Mouse (Mus musculus): ENCODE results near the gene Bcat2. TPM values are rescaled to one million over a fixed set of nuclear protein-coding genes. Genes with fewer than 3 reads are reported as not detected.

The Bcat2 gene
- polyA plus RNA-seq (2015; fragmentation: Illumina TruSeq; extraction: RNeasy Lipid Tissue Mini Kit (QIAGEN cat#74804); ENCODE audit: low read depth, low replicate concordance), result 17.1 TPM

DNA sequence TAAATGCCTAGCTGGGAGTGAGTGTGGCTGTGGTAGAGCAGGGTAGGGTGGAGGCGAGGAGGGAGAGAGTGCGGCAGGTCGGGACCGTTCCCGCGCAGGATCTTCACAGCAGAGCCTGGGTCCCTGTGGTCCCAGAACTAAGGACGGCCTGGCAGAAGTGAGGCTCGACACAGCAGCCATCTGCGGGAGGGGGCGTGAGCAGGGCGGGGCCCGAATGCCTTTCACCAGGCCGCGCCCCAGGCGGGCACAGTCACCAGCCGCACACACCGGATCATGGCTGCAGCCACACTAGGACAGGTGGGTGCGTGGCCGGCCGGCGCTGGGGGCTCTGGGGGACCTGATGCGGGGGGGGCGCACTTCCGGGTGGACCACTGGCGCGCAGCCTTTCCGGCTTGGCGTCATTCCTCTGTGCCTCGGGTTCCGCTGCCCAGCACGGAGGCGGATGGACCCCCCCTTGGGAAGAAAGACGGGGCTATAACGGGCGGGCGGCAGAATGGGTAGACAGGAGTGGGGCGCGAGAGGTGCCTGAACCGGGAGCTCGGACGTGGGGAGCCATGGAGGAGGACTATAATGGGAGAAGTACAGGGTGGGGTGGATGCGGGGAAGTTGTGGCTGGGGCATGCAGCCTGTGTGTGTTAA lies at the start of gene Bcat2:
Gene Bcat2 (plus strand): TSS at position 51 of the 639 bp plus-strand sequence.

DNA sequence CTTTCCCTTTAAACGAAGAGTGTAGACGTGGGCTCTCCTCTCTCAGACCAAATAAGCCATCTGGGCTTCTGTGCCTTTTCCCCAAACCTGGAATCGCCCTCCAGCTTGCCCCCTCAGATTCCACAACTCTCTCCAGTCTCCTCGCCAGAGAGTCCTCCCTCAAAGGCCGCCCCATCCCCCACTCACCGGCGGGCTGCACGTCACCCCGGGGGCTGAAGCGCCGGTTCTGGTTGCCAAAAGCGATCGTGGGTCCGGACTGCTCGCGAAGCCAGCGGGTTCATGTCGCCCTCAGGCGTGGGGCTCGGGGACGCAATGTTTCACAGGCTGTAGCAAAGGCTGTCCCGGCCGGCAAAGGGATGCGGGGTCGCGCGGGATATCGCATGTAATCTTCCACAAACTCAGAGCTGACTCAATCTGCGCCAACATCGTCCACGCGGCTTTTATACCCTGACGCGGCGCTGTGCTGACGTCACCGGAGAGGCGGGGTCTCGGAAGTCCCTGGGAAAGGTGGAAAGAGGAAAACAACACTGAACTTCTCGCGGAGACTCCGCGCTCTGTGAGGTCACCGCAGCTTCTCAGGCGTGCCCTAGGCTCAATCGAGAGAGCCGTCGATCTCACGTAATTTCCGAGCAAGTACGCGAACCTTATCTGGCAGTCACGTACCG lies 44.0 kb upstream of the Bcat2 start, which contains the start of the genes Ppp1r15a and Plekha4:
Gene Ppp1r15a (minus strand): TSS at position 460 of the 665 bp plus-strand sequence.
Gene Plekha4 (plus strand): TSS at position 522 of the 665 bp plus-strand sequence.

DNA sequence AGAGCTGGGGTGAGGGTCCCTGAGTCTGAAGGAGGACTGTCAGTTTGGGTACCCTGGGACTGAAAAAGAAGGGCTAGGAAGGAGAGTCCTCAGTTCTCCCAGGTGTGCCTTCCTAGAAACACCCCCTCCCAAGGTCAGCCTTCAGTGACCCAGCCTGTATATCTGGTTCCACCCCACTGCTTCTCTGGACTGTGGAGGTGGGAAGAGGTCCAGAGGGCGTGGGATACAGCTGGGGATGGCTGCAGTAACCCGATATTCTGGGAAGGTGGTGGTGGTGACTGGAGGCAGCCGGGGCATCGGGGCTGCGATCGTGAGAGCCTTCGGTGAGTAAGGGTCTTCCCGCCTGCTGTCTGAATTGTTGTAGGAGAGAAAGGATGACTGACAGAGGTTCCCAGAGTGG lies 15.2 kb upstream of the Bcat2 start, which contains the start of gene Hsd17b14:
Gene Hsd17b14 (plus strand): TSS at position 150 of the 400 bp plus-strand sequence.

DNA sequence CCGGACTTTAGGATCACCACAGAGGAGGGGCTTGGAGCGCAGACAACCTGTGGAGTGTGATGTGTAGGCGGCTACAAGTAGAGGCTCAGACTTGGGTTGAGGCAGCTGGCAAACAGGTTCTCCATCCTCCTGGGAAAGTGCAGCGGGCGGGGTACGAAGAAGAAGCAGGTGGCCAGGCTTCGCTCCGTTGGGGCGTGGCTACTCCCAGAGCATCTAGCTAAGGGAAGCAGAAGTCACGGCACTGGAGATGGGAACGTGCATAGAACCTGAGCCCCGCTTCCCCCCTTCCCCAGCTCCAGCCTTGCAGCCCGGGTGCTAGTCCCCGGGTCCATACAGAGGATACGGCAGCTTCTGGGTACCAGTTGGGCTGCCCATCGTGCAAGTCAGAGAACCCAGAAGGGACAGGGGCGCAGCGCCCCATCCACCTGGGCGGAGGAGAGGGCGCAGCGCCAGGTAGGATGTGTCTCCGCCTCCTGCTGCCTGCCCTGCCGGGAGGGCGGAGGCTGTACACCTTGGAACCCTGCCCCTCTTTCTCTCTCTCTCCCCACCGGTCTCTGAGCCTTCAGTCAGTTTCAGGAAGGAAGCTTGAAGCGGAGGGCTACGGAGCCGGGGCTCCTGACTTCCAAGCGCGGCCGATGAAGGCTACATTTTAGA lies 47.2 kb downstream of the Bcat2 start, which contains the start of gene Fut1:
Gene Fut1 (plus strand): TSS at position 248 of the 654 bp plus-strand sequence.

DNA sequence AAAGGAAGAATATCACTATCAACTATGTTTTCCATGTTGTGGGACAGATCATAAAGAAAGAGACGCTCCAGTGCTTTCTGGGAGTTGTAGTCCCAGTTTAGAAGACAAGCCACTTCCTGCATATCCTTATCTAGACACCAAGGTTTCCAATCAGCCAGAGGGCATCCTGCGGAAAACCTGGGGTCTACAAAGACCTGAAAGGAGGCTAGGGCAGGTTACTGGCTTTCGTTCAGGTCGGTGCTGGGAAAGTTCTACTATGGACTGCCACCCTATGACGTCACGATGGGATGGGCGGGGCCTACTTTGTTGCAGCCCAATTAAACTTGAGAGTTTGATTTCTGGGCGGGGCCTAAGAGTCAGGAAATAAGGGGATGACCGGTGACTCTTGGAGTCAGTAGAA lies 51.5 kb downstream of the Bcat2 start, which contains the start of gene Izumo1:
Gene Izumo1 (plus strand): TSS at position 369 of the 400 bp plus-strand sequence.

DNA sequence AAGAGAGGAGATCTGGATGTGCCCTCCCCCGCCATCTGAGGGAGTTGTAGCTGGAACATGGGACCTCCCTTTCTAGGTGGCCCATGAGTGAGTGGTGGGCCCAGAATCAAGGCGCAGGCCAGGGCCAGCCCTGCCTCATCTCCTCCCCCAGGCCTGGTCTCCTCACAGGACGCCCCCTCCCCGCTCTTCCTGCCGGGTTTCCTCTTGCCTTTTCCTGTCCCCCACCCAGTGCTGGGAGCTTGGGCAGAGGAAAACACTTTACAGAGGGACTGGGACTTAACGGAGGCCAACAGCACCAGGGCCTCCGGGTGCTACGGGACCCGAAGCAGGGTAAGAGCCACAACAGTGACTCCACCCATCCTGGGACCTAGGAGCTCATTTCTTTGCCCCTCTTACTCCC lies 57.3 kb downstream of the Bcat2 start, which contains the start of gene Rasip1:
Gene Rasip1 (plus strand): TSS at position 228 of the 400 bp plus-strand sequence.

Other genes with a start within 250 kb of the Bcat2 start
- gene Trpm4, start 236.4 kb upstream of the Bcat2 start, polyA plus RNA-seq (2015; fragmentation: Illumina TruSeq; extraction: RNeasy Lipid Tissue Mini Kit (QIAGEN cat#74804); ENCODE audit: low read depth, low replicate concordance), result 19.6 TPM
- gene Hrc, start 234.9 kb upstream of the Bcat2 start, polyA plus RNA-seq (2015; fragmentation: Illumina TruSeq; extraction: RNeasy Lipid Tissue Mini Kit (QIAGEN cat#74804); ENCODE audit: low read depth, low replicate concordance), result 0.54 TPM
- gene Ppfia3, start 203.1 kb upstream of the Bcat2 start, polyA plus RNA-seq (2015; fragmentation: Illumina TruSeq; extraction: RNeasy Lipid Tissue Mini Kit (QIAGEN cat#74804); ENCODE audit: low read depth, low replicate concordance), result 84.5 TPM
- gene Lin7b, start 199.6 kb upstream of the Bcat2 start, polyA plus RNA-seq (2015; fragmentation: Illumina TruSeq; extraction: RNeasy Lipid Tissue Mini Kit (QIAGEN cat#74804); ENCODE audit: low read depth, low replicate concordance), result 167 TPM
- 309 TPM for gene Snrnp70, start 174.4 kb upstream of the Bcat2 start, polyA plus RNA-seq (2015; fragmentation: Illumina TruSeq; extraction: RNeasy Lipid Tissue Mini Kit (QIAGEN cat#74804); ENCODE audit: low read depth, low replicate concordance)
- not detected for gene Kcna7, start 164.5 kb upstream of the Bcat2 start, polyA plus RNA-seq (2015; fragmentation: Illumina TruSeq; extraction: RNeasy Lipid Tissue Mini Kit (QIAGEN cat#74804); ENCODE audit: low read depth, low replicate concordance)
- not detected for gene Ntf5, start 156.5 kb upstream of the Bcat2 start, polyA plus RNA-seq (2015; fragmentation: Illumina TruSeq; extraction: RNeasy Lipid Tissue Mini Kit (QIAGEN cat#74804); ENCODE audit: low read depth, low replicate concordance)
- gene Lhb, start 149.3 kb upstream of the Bcat2 start, polyA plus RNA-seq (2015; fragmentation: Illumina TruSeq; extraction: RNeasy Lipid Tissue Mini Kit (QIAGEN cat#74804); ENCODE audit: low read depth, low replicate concordance), result not detected
- 14.8 TPM for gene Gys1, start 135.3 kb upstream of the Bcat2 start, polyA plus RNA-seq (2015; fragmentation: Illumina TruSeq; extraction: RNeasy Lipid Tissue Mini Kit (QIAGEN cat#74804); ENCODE audit: low read depth, low replicate concordance)
- 40.3 TPM for gene Ruvbl2, start 132.1 kb upstream of the Bcat2 start, polyA plus RNA-seq (2015; fragmentation: Illumina TruSeq; extraction: RNeasy Lipid Tissue Mini Kit (QIAGEN cat#74804); ENCODE audit: low read depth, low replicate concordance)
- gene Ftl1, start 110.3 kb upstream of the Bcat2 start, polyA plus RNA-seq (2015; fragmentation: Illumina TruSeq; extraction: RNeasy Lipid Tissue Mini Kit (QIAGEN cat#74804); ENCODE audit: low read depth, low replicate concordance), result 586 TPM
- 77.2 TPM for gene Bax, start 103.3 kb upstream of the Bcat2 start, polyA plus RNA-seq (2015; fragmentation: Illumina TruSeq; extraction: RNeasy Lipid Tissue Mini Kit (QIAGEN cat#74804); ENCODE audit: low read depth, low replicate concordance)
- 0.27 TPM for gene Tulp2, start 88.3 kb upstream of the Bcat2 start, polyA plus RNA-seq (2015; fragmentation: Illumina TruSeq; extraction: RNeasy Lipid Tissue Mini Kit (QIAGEN cat#74804); ENCODE audit: low read depth, low replicate concordance)
- gene Gm45808, start 83.3 kb upstream of the Bcat2 start, polyA plus RNA-seq (2015; fragmentation: Illumina TruSeq; extraction: RNeasy Lipid Tissue Mini Kit (QIAGEN cat#74804); ENCODE audit: low read depth, low replicate concordance), result not detected
- 6.1 TPM for gene Dhdh, start 81.3 kb upstream of the Bcat2 start, polyA plus RNA-seq (2015; fragmentation: Illumina TruSeq; extraction: RNeasy Lipid Tissue Mini Kit (QIAGEN cat#74804); ENCODE audit: low read depth, low replicate concordance)
- 90.0 TPM for gene Nucb1, start 59.7 kb upstream of the Bcat2 start, polyA plus RNA-seq (2015; fragmentation: Illumina TruSeq; extraction: RNeasy Lipid Tissue Mini Kit (QIAGEN cat#74804); ENCODE audit: low read depth, low replicate concordance)
- 17.3 TPM for gene Ppp1r15a, start 43.9 kb upstream of the Bcat2 start, polyA plus RNA-seq (2015; fragmentation: Illumina TruSeq; extraction: RNeasy Lipid Tissue Mini Kit (QIAGEN cat#74804); ENCODE audit: low read depth, low replicate concordance)
- gene Plekha4, start 43.8 kb upstream of the Bcat2 start, polyA plus RNA-seq (2015; fragmentation: Illumina TruSeq; extraction: RNeasy Lipid Tissue Mini Kit (QIAGEN cat#74804); ENCODE audit: low read depth, low replicate concordance), result 2.7 TPM
- gene Hsd17b14, start 15.3 kb upstream of the Bcat2 start, polyA plus RNA-seq (2015; fragmentation: Illumina TruSeq; extraction: RNeasy Lipid Tissue Mini Kit (QIAGEN cat#74804); ENCODE audit: low read depth, low replicate concordance), result not detected
- not detected for gene Fgf21, start 45.3 kb downstream of the Bcat2 start, polyA plus RNA-seq (2015; fragmentation: Illumina TruSeq; extraction: RNeasy Lipid Tissue Mini Kit (QIAGEN cat#74804); ENCODE audit: low read depth, low replicate concordance)
- gene Fut1, start 47.1 kb downstream of the Bcat2 start, polyA plus RNA-seq (2015; fragmentation: Illumina TruSeq; extraction: RNeasy Lipid Tissue Mini Kit (QIAGEN cat#74804); ENCODE audit: low read depth, low replicate concordance), result not detected
- not detected for gene Izumo1, start 51.7 kb downstream of the Bcat2 start, polyA plus RNA-seq (2015; fragmentation: Illumina TruSeq; extraction: RNeasy Lipid Tissue Mini Kit (QIAGEN cat#74804); ENCODE audit: low read depth, low replicate concordance)
- 4.0 TPM for gene Rasip1, start 57.3 kb downstream of the Bcat2 start, polyA plus RNA-seq (2015; fragmentation: Illumina TruSeq; extraction: RNeasy Lipid Tissue Mini Kit (QIAGEN cat#74804); ENCODE audit: low read depth, low replicate concordance)
- gene Mamstr, start 69.8 kb downstream of the Bcat2 start, polyA plus RNA-seq (2015; fragmentation: Illumina TruSeq; extraction: RNeasy Lipid Tissue Mini Kit (QIAGEN cat#74804); ENCODE audit: low read depth, low replicate concordance), result 4.0 TPM
- 0.31 TPM for gene Fut2, start 96.2 kb downstream of the Bcat2 start, polyA plus RNA-seq (2015; fragmentation: Illumina TruSeq; extraction: RNeasy Lipid Tissue Mini Kit (QIAGEN cat#74804); ENCODE audit: low read depth, low replicate concordance)
- gene Ntn5, start 113.9 kb downstream of the Bcat2 start, polyA plus RNA-seq (2015; fragmentation: Illumina TruSeq; extraction: RNeasy Lipid Tissue Mini Kit (QIAGEN cat#74804); ENCODE audit: low read depth, low replicate concordance), result 5.4 TPM
- 1.1 TPM for gene Sec1, start 124.2 kb downstream of the Bcat2 start, polyA plus RNA-seq (2015; fragmentation: Illumina TruSeq; extraction: RNeasy Lipid Tissue Mini Kit (QIAGEN cat#74804); ENCODE audit: low read depth, low replicate concordance)
- 234 TPM for gene Car11, start 129.7 kb downstream of the Bcat2 start, polyA plus RNA-seq (2015; fragmentation: Illumina TruSeq; extraction: RNeasy Lipid Tissue Mini Kit (QIAGEN cat#74804); ENCODE audit: low read depth, low replicate concordance)
- gene Dbp, start 134.9 kb downstream of the Bcat2 start, polyA plus RNA-seq (2015; fragmentation: Illumina TruSeq; extraction: RNeasy Lipid Tissue Mini Kit (QIAGEN cat#74804); ENCODE audit: low read depth, low replicate concordance), result 80.7 TPM
- gene Rpl18, start 145.3 kb downstream of the Bcat2 start, polyA plus RNA-seq (2015; fragmentation: Illumina TruSeq; extraction: RNeasy Lipid Tissue Mini Kit (QIAGEN cat#74804); ENCODE audit: low read depth, low replicate concordance), result 458 TPM
- 18.2 TPM for gene Sphk2, start 147.8 kb downstream of the Bcat2 start, polyA plus RNA-seq (2015; fragmentation: Illumina TruSeq; extraction: RNeasy Lipid Tissue Mini Kit (QIAGEN cat#74804); ENCODE audit: low read depth, low replicate concordance)
- gene Fam83e, start 151.1 kb downstream of the Bcat2 start, polyA plus RNA-seq (2015; fragmentation: Illumina TruSeq; extraction: RNeasy Lipid Tissue Mini Kit (QIAGEN cat#74804); ENCODE audit: low read depth, low replicate concordance), result not detected
- gene Spaca4, start 155.7 kb downstream of the Bcat2 start, polyA plus RNA-seq (2015; fragmentation: Illumina TruSeq; extraction: RNeasy Lipid Tissue Mini Kit (QIAGEN cat#74804); ENCODE audit: low read depth, low replicate concordance), result not detected
- gene Lmtk3, start 213.6 kb downstream of the Bcat2 start, polyA plus RNA-seq (2015; fragmentation: Illumina TruSeq; extraction: RNeasy Lipid Tissue Mini Kit (QIAGEN cat#74804); ENCODE audit: low read depth, low replicate concordance), result 101 TPM
- 17.1 TPM for gene Sult2b1, start 214.5 kb downstream of the Bcat2 start, polyA plus RNA-seq (2015; fragmentation: Illumina TruSeq; extraction: RNeasy Lipid Tissue Mini Kit (QIAGEN cat#74804); ENCODE audit: low read depth, low replicate concordance)
- 173 TPM for gene Cyth2, start 244.4 kb downstream of the Bcat2 start, polyA plus RNA-seq (2015; fragmentation: Illumina TruSeq; extraction: RNeasy Lipid Tissue Mini Kit (QIAGEN cat#74804); ENCODE audit: low read depth, low replicate concordance)